Mouse (Mus musculus) adrenal gland (tissue): ENCODE measurements around the gene Syne1.

ENCODE experiments used
- intact Hi-C: fragments of 180-260 bp; cut with DNase I; formaldehyde crosslinking; loops from one replicate; pipeline ENCODE4 v1.15.1; 2025
- long read RNA-seq, 2 experiments: library from polyadenylated mRNA; unstranded; transcript quantifications; one replicate each; pipeline ENCODE4 v2.0.0; 2020; ENCODE audit warnings: borderline replicate concordance in 1 of 2; ENCODE audit not compliant: insufficient replicate concordance in 1 of 2

The Syne1 gene
- long read RNA-seq, experiment 1, partial matches to known transcripts, result 1 of 2 reads
- long read RNA-seq, experiment 1, other reads (novel, unspliced or antisense), result 1 of 2 reads
- long read RNA-seq, experiment 2, partial matches to known transcripts, result 7 of 9 reads
- long read RNA-seq, experiment 2, other reads (novel, unspliced or antisense), result 2 of 9 reads

DNA sequence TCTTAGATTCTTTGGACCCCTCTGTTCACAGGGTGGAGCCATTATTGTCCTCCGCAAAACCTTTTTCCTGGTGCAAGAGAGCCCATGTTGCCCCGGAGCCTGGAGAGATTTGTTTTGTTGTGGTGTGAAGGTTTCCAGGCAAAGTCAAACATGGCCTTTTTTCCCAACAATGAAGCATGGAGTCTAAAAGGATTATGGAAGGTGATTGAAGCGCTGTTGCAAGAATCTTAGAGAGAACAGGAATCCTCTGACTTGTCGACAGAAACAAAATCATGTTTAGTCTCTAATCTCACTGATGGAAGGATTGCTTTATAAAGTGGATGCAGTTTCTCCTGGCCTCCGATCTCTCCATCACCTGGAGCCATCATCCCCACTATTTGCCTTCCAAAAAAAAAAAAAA, at the start of gene Syne1:
TSS of gene Syne1 (minus strand) at position 101 of the 400 bp plus-strand sequence.
- intact Hi-C loops, result loop anchor here (5.0 kb wide), 1 partner anchor 69 kb away; no protein-coding TSS in a partner anchor

- intact Hi-C loops, result no loop called here
Measured at GRCm38 (mm10) chr10:5600123-5600522, 48.8 kb upstream of the Syne1 start.

GRCm38 (mm10) chr10:5596559-5596958, 45.3 kb upstream of the Syne1 start:
- intact Hi-C loops, result loop anchor here (5.0 kb wide), 1 partner anchor 36 kb away; no protein-coding TSS in a partner anchor

DNA sequence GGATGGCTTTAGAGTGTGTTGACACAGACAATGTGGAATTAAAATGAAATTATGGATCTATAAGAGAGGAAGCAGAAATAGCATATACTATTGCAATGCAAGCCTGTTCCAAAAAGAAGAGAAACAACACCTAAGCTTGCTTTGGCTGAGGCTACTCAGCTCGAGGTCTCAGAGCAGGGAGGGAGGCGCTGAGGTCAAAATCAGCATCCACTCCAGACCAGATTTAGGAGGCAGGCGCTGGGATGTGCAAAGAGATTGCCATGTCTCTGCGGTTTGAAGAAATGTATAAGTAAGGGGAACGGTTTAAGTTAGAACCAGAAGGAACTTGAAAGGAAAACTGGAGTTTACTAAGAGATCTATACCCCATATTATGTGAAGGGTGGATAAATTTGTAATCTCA, 43.2 kb upstream of the Syne1 start:
- intact Hi-C loops, result no loop called here

DNA sequence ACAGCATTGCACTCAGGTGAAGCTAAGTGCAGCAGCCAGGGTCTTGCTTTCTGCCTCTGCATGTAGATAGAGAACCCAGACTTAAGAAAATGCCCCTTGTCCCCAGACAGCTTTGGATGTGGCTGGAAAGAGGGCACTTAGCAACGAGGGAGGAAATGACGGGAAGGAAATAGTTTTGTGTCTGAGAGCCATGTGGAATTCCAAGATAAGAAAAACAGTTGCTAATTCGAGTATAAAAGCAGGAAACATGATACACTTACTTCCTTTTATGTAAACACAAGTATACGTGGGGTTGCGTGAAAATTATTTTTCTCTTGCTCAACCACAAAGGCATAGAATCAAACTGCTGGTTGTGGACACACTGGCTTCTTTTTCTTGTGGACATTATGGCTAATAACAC, 42.2 kb upstream of the Syne1 start, which contains the start of gene Myct1:
TSS of gene Myct1 (plus strand) at position 312 of the 400 bp plus-strand sequence.
- intact Hi-C loops, result no loop called here

- intact Hi-C loops, result no loop called here
Measured at GRCm38 (mm10) chr10:5591996-5592395, 40.7 kb upstream of the Syne1 start.

- intact Hi-C loops, result no loop called here
Measured at GRCm38 (mm10) chr10:5591061-5591460, 39.8 kb upstream of the Syne1 start.

GRCm38 (mm10) chr10:5573328-5573727, 22.0 kb upstream of the Syne1 start:
- intact Hi-C loops, result no loop called here

- intact Hi-C loops, result no loop called here
Measured at GRCm38 (mm10) chr10:5571332-5571731, 20.1 kb upstream of the Syne1 start.

DNA sequence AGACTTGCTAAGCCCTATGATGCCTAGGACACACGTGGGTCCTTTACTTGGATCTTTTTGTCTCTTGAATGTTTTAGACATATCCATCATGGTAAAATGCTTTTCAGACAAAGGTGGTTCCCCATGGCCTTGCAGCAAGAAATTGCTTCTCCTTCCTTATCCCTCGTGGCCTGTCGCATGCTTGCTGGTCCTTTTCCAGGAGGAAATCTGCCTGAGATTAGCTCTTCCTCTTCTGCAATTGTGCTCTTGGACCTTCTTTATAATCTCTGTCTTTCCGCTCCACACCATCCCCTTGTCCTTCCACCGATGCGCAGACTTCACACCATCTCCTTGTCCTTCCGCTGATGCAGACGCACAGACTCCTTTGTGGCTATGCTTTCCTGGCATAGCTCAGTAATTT, 18.8 kb upstream of the Syne1 start:
- intact Hi-C loops, result no loop called here

- intact Hi-C loops, result no loop called here
Measured at GRCm38 (mm10) chr10:5568991-5569390, 17.7 kb upstream of the Syne1 start.

DNA sequence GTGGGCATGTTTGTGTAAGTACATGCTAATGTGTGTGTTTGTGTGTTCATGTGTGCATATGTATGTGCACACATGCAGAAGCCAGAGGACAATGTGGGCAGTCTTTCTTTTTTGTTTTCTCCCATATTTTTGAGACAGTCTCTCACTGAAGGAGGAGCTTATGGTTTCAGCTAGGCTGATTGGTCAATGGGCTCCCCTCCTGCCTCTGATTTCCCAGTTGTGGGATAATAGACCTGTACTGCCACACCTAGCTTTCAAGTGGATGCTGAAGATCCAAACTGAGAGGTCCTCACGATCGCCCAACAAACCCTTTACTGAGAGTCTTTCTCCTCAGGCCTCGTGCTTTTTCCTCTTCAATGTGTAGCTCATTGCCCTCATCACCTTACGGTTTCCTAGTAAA, 10.4 kb upstream of the Syne1 start:
- intact Hi-C loops, result no loop called here

GRCm38 (mm10) chr10:5560526-5560925, 9.2 kb upstream of the Syne1 start:
- intact Hi-C loops, result no loop called here

GRCm38 (mm10) chr10:5558808-5559207, 7.5 kb upstream of the Syne1 start:
- intact Hi-C loops, result no loop called here

GRCm38 (mm10) chr10:5554941-5555340, 3.7 kb upstream of the Syne1 start:
- intact Hi-C loops, result loop anchor here (5.0 kb wide), 1 partner anchor 73 kb away; no protein-coding TSS in a partner anchor

- intact Hi-C loops, result loop anchor here (5.0 kb wide), 1 partner anchor 68 kb away; no protein-coding TSS in a partner anchor
Measured at GRCm38 (mm10) chr10:5550168-5551021, 887 bp downstream of the Syne1 start.

- intact Hi-C loops, result loop anchor here (5.0 kb wide), 1 partner anchor 68 kb away; no protein-coding TSS in a partner anchor
Measured at GRCm38 (mm10) chr10:5549871-5550167, 1.5 kb downstream of the Syne1 start.

DNA sequence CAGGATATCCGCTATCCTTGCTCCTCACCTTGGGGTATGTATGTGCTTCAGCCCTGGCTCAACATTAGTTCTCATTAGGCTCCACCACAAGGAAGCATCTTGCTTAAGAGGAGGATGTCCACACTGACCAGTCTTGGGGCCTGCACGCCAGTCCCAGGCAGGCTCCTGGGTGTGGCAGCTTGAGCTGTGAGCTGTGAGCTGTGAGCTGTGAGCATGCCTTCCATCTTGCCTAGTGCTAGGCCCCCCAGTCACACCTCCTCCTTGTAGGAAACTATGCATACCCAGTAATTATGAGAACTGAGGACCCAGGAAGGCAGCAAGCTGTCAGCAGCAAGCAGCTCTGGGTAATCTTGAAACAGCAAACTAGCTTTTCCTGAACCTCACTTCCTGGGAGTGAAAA, 2.6 kb downstream of the Syne1 start:
- intact Hi-C loops, result no loop called here

DNA sequence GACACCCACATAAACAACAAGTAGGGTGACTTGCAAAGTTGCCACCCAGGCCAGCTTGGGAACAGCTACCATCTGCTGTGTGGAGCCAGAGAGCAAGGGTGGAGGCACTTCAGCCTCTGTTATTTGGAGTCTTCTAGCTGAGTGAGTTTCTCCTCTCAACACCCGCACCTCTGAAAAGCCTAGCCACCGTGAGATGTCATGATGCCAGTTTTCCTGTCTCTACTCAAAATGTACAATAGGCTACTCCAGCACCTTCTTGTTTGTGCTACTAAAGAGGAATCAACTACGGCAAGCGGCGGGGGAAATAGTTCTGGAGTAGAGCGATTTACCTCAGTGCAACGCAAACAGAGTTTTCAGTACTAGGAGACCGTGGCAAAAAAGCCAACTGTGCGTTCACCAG, 3.5 kb downstream of the Syne1 start:
- intact Hi-C loops, result no loop called here

- intact Hi-C loops, result no loop called here
Measured at GRCm38 (mm10) chr10:5546428-5546827, 4.9 kb downstream of the Syne1 start.

- intact Hi-C loops, result no loop called here
Measured at GRCm38 (mm10) chr10:5528284-5528683, 23.0 kb downstream of the Syne1 start.

GRCm38 (mm10) chr10:5527634-5528033, 23.6 kb downstream of the Syne1 start:
- intact Hi-C loops, result no loop called here

DNA sequence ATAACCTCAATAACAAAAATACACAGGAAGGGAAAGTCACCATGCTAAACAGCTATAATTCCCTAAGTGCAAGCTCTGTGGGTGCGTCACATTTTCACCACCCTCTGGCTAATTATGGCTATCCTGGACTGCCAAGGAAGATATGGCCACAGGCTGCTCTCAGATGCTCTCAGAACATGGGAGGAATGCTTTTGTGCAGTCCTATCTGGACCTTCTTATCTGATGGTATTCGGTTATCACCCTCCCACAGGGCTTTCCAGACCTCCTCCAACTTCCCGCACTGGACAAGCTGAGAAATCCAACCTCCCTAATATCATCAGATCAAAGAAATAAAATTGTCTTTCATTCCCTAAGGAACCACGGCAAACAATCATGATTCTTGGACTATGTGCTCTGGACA, 28.4 kb downstream of the Syne1 start:
- intact Hi-C loops, result no loop called here
